Mouse (Mus musculus) hindbrain, embryonic 10.5 days (tissue): Measurements from ENCODE around the gene Dnmt3c. TPM values are rescaled to one million over a fixed set of nuclear protein-coding genes. Genes with fewer than 3 reads are reported as not detected.

Experiments used
- polyA plus RNA-seq: library from polyadenylated mRNA; unstranded; fragments of >200 nt; fragmentation: Nextera tagmentation; extraction: Ambion mirVana; gene quantifications from 2 replicates; pipeline ENCODE4 v1.2.1, GENCODE M21; 2016

The Dnmt3c gene
- polyA plus RNA-seq, 1 experiment from 2014 or later: not detected

Other genes with a start within 250 kb of the Dnmt3c start
- gene 4930404H24Rik, start 203.9 kb upstream of the Dnmt3c start, polyA plus RNA-seq: not detected in 2 replicates
- gene Nol4l, start 166.7 kb upstream of the Dnmt3c start, polyA plus RNA-seq: 19.1 and 23.3 TPM in 2 replicates
- 71.9 and 75.6 TPM in 2 replicates for gene Commd7, start 63.9 kb upstream of the Dnmt3c start, polyA plus RNA-seq
- 15.9 and 24.4 TPM in 2 replicates for gene Dnmt3b, start 47.2 kb upstream of the Dnmt3c start, polyA plus RNA-seq
- 314 and 319 TPM in 2 replicates for gene Mapre1, start 44.6 kb downstream of the Dnmt3c start, polyA plus RNA-seq
- 0.08 and 0.15 TPM in 2 replicates for gene Efcab8, start 83.3 kb downstream of the Dnmt3c start, polyA plus RNA-seq
- gene Sun5, start 174.4 kb downstream of the Dnmt3c start, polyA plus RNA-seq: not detected in 2 replicates
- not detected in 2 replicates for gene Bpifb2, start 178.4 kb downstream of the Dnmt3c start, polyA plus RNA-seq
- not detected in 2 replicates for gene Bpifb6, start 203.7 kb downstream of the Dnmt3c start, polyA plus RNA-seq
- gene Bpifb3, start 221.6 kb downstream of the Dnmt3c start, polyA plus RNA-seq: not detected in 2 replicates
- gene Bpifb4, start 241.6 kb downstream of the Dnmt3c start, polyA plus RNA-seq: not detected in 2 replicates